Mouse (Mus musculus) testis, adult 2 months (tissue): Measurements from ENCODE around the gene Spon1. TPM values are rescaled to one million over a fixed set of nuclear protein-coding genes. Genes with fewer than 3 reads are reported as not detected.
A peak's percentile ranks its signal among the peaks of the same experiment; 100 is the strongest.

ENCODE experiments used
- H3K27ac ChIP-seq: fragments of 200-500 bp; 2 replicates; pipeline ENCODE4 v1.5.1; 2012; ENCODE audit warnings: low read depth, low read length; ENCODE audit not compliant: control insufficient read depth, insufficient read depth
- H3K27me3 ChIP-seq: fragments of 200-500 bp; 2 replicates; pipeline ENCODE4 v1.6.1; 2012; ENCODE audit warnings: mild to moderate bottlenecking, low read length, moderate library complexity; ENCODE audit not compliant: control insufficient read depth, insufficient read depth
- H3K36me3 ChIP-seq: fragments of 200-500 bp; 2 replicates; pipeline ENCODE4 v1.6.1; 2012; ENCODE audit warnings: mild to moderate bottlenecking, low read length; ENCODE audit not compliant: control insufficient read depth, insufficient read depth
- H3K4me1 ChIP-seq: fragments of 200-500 bp; 2 replicates; pipeline ENCODE4 v1.6.1; 2012; ENCODE audit warnings: low read length; ENCODE audit not compliant: control insufficient read depth, insufficient read depth
- H3K4me3 ChIP-seq: fragments of 200-500 bp; 2 replicates; pipeline ENCODE4 v1.5.1; 2012; ENCODE audit warnings: low read depth, mild to moderate bottlenecking, low read length, moderate library complexity, mixed read lengths; ENCODE audit not compliant: control insufficient read depth
- CTCF ChIP-seq: fragments of 200-500 bp; IDR thresholded peaks from 2 replicates; pipeline ENCODE4 v1.5.1; 2012; ENCODE audit warnings: low read depth, mild to moderate bottlenecking, inconsistent platforms, low read length, moderate library complexity; ENCODE audit not compliant: control insufficient read depth, insufficient read depth, insufficient replicate concordance
- POLR2A ChIP-seq: fragments of 200-500 bp; IDR thresholded peaks from 2 replicates; pipeline ENCODE4 v1.6.1; 2012; ENCODE audit warnings: low read depth, mild to moderate bottlenecking, inconsistent platforms, low read length, moderate library complexity; ENCODE audit not compliant: control insufficient read depth
- polyA plus RNA-seq: library from polyadenylated mRNA; depleted of rRNA; stranded (reverse); fragments of >200 nt; gene quantifications from 2 replicates; pipeline ENCODE4 v1.2.3, GENCODE M21; 2012

Spon1 gene
- polyA plus RNA-seq, 1 experiment: 3.6 TPM

DNA sequence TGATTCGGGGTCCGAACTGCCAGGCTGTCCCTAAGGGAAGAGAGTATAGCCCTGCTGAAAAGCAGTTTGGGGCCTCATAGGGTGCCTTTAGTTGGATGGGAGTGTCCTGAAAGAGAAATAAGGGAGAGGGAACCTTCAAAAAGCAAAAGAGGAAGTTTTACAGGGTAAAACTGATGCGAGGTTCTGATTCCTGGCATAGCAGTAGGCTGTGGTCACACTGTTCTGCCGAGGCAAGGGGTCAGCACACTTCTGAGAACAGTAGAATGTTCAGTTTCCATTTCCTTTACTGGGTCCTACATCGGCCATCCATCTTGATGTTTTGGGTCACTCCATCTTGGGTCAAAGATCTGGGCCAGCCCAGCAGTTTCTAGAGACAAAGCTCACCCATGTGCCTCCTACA, 14.5 kb downstream of the Spon1 start:
- Histone ChIP-seq H3K27ac (no peak overlapping the region), H3K27me3 (no peaks in the 10 kb centered on the region), H3K4me3 (no peak overlapping the region), H3K36me3 (no peaks in the 10 kb centered on the region), H3K4me1 (no peaks in the 10 kb centered on the region)
- TF ChIP-seq CTCF (no peak), POLR2A (no peak)

DNA sequence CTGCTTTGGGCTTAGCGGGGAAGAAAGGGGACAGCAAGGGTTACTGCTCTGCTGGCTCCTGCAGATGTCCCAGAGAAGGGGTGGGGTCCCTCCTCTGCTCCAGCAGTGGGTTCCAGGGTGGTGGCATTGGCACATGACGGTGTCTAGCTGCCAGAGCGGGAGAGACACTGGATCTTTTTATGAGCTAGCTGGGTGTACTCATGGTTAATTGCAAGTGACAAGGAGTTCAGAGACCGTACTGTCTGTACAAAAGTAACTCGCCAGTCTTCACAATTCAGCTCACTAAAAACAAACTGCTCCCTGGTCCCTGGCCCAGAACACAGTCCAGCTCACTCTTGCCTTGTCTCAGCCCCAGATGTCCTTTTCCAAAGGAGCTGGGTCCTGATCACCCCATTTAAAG, 26.2 kb downstream of the Spon1 start:
- Histone ChIP-seq H3K4me3 (no peak overlapping the region), H3K36me3 (no peaks in the 10 kb centered on the region)

DNA sequence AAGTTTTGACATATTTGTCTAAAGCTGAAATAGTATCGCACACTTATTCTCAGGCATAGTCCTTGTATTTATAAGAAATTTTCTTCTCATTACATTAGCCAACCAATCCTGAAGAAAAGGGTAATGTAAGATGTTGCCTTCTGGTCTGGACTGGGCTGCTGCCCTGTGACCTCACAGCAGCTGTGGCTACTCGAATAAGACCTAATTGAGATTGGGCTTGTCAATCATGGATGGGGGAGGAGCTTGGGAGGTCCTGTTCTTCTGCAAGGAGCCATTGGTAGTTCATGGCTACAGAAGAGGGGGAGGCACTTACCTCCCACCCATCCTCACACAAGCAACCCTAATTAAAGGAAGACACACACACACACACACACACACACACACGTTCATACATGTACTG, 27.1 kb downstream of the Spon1 start:
- Histone ChIP-seq H3K4me1 (no peaks in the 10 kb centered on the region), H3K4me3 (no peak overlapping the region), H3K27ac (no peak overlapping the region), H3K36me3 (no peaks in the 10 kb centered on the region), H3K27me3 (no peaks in the 10 kb centered on the region)
- TF ChIP-seq CTCF (no peak), POLR2A (no peak)

More for the DNA sequence above, 26.2 kb downstream of the Spon1 start:
- TF ChIP-seq POLR2A (no peak), CTCF (no peak)
- Histone ChIP-seq H3K4me1 (no peaks in the 10 kb centered on the region), H3K27me3 (no peaks in the 10 kb centered on the region), H3K27ac (peak overlapping the region; percentile 51; the same call in 1 of the 2 replicates)

DNA sequence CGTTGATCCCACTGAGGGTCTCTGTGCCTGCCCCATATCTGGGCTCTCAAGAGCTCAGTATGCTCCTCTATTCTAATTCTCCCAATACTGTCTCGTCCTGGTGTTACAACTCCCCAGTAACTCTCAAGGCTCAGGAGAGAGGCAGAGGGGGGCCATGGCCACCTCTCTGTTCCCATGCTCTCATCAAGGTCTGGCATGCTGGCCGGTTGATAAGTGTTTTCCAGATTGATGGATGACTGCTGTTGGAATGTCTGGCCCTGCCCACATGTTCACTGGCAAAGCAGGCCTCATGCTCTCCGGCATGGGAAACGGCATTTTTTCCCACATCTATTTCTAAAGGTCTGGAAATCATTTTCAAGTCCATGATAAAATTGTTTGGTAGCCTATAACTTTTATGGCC, 29.4 kb downstream of the Spon1 start:
- no peaks in the 10 kb centered on the region for H3K36me3 ChIP-seq
- TF ChIP-seq POLR2A: no peak
- TF ChIP-seq CTCF: no peak
- no peaks in the 10 kb centered on the region for H3K27me3 ChIP-seq
- no peak overlapping the region for H3K27ac ChIP-seq
- no peaks in the 10 kb centered on the region for H3K4me1 ChIP-seq
- no peak overlapping the region for H3K4me3 ChIP-seq

DNA sequence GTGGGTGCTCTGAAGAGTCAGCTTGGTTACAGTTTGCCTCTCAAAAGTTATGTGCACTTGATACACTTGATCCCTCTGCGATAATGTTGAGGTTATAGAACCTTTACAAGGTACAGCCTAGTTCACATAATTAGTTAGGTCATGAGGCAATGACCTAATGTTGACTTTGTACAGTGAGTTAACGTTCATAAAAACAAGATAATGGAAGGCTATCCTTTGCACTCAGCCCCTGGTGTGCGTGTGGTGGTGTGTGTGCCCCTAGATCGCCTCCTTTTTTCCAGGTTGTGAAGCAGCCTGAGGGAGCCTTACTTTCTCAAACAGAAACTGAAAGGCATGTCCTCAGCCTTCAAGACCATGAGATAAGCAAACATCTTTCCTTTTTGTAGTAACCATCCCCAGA, 31.3 kb downstream of the Spon1 start:
- no peak overlapping the region for H3K4me3 ChIP-seq
- H3K27me3 ChIP-seq: no peaks in the 10 kb centered on the region
- H3K36me3 ChIP-seq: no peaks in the 10 kb centered on the region
- H3K27ac ChIP-seq: no peak overlapping the region
- TF ChIP-seq CTCF: no peak
- no peak for TF ChIP-seq POLR2A
- no peaks in the 10 kb centered on the region for H3K4me1 ChIP-seq

DNA sequence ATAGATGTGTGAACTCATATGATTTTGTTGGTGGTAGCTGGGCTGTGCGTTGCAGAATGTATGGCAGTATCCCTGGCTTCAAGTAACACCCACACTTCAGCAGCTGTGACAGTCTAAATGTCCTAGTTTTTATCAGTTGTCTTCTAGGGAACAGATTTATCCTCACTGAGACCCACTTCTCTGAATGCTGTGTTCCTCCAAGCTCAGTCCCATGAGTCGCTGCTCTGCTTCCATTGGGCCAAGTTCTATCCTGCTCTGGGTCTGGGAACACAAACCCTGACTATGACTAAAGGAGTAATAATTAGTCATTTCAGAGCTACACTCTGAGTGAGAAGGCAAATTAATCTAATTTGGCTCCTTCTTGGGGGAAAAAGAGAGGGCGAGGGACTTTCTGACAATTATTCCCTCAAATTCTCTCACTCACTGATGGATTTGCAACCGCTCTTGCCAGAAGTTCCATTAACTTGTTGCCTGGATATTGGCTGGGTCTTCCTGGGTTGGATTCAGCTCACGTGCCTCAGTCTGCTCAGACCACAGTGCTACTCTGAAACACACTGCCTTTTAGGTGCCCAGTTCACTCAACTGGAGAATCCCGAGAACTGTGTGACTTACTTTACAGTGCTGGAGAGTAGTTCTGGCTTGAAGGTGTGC, 32.9 kb downstream of the Spon1 start:
- Histone ChIP-seq H3K27ac (no peak overlapping the region), H3K4me3 (no peak overlapping the region), H3K4me1 (no peaks in the 10 kb centered on the region), H3K27me3 (no peaks in the 10 kb centered on the region), H3K36me3 (no peaks in the 10 kb centered on the region)
- TF ChIP-seq CTCF (no peak), POLR2A (no peak)

DNA sequence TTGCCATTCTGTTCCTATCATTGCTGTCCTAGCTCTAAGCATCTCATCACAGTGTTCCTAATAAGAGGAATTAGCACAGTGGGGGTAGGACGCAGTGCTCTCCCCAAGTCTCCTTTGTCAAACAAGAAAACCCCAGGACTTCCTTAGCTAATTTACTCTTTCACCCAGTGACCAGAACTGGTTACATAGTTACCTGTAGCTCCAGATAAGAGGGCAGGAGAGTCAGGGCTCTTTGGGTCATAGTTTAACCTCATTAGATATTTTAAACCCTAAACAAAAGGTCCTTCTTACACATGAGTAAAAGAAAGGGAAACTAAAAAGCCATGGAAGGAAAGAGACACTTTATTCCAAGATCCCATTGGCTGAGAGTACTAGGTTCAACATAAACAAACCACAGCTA, 44.0 kb downstream of the Spon1 start:
- H3K27me3 ChIP-seq: no peaks in the 10 kb centered on the region
- TF ChIP-seq CTCF (no peak), POLR2A (no peak)
- no peaks in the 10 kb centered on the region for H3K36me3 ChIP-seq
- peaks cover 3% of the 10 kb centered on the region; the same call in 1 of the 2 replicates for H3K4me1 ChIP-seq
- no peak overlapping the region for H3K4me3 ChIP-seq
- H3K27ac ChIP-seq: no peak overlapping the region
